ENCODE assay signal across 11 mouse cellular contexts in the genomic region with DNA sequence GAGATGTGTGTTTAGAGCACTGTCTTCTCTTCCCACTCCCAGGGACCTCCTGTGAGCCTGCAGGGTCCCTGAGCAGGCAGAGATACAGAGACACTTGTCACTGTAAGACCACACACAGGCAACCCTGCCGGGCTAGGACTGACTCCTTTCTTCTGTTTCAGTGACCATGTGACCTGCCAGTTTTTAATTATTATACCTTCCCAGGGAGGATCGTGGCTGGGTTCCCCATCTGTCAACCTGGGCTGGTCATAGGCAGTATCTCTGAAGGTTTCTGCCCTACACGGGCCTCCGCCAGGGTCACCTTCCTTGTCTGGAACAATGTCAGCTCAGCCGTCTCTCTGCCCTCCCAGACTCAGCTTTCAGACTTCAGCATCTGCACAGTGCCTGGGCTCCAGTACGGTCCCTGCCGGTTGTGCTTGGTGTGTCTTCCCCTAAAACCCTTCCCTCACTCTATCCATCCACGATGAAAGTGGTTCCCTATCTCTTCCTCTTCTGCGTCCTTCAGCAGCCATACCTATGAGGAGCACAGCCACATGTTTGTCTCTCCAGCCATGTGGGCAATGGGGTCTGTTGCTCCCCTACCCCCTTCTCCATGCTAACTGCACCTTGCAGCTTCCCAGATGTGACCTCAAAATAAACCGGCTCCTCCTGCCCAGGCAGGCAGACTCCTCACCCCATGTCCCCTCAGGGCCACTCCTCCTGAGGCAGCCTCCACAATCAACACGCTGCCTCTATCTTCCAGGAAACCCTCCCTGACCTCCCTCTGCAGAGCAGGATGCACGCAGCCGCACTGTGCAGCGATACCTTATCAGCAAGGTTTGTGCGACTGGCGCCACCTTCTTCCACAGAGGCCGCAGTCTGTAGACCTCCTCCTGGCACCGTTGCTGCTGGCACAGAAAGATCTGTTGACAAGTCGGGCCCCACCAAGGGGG. TPM values are rescaled to one million over a fixed set of nuclear protein-coding genes. Genes with fewer than 3 reads are reported as not detected.
A peak's percentile ranks its signal among the peaks of the same experiment; 100 is the strongest.
DNase-seq lines count a peak whose midpoint lies in the region; ATAC-seq lines count a peak whose summit lies in the region.
"Had no signal": no experiment of that assay in that cellular context is flagged by ENCODE, and none has a peak within 500 bp of the region (broad histone marks: within the 10 kb centered on the region; RNA-seq: fewer than 3 reads in every experiment).

No protein-coding gene starts in this region.

- ATAC-seq in neural tube, embryonic 13.5 days (ENCODE audit: low read depth) = no peak
- peak; percentile 45; the same call in 1 of the 2 replicates for ATAC-seq in heart, embryonic 13.5 days (ENCODE audit: extremely low read depth, insufficient number of reproducible peaks, low FRiP score, low TSS enrichment)
- peak; percentile 92 for ATAC-seq in liver, embryonic 12.5 days

- 0 out of 2 replicates have a peak overlapping the region, but pooled peaks have one; percentile 3 for H3K9ac ChIP-seq in neural tube, embryonic 13.5 days
- peak overlapping the region; percentile 28; the same call in 1 of the 2 replicates for H3K9ac ChIP-seq in heart, embryonic 13.5 days
- peak overlapping the region; percentile 47 for H3K9ac ChIP-seq in liver, embryonic 12.5 days
- H3K9ac ChIP-seq: embryonic facial prominence, embryonic 15.5 days had no signal

- H3K27ac ChIP-seq in neural tube, embryonic 13.5 days (replicated peaks) = peak overlapping the region; percentile 95
- H3K27ac ChIP-seq in heart, embryonic 13.5 days (replicated peaks) = peak overlapping the region; percentile 62
- peak overlapping the region; percentile 63 for H3K27ac ChIP-seq in liver, embryonic 12.5 days
- H3K27ac ChIP-seq: embryonic facial prominence, embryonic 15.5 days had no signal

- 0 out of 2 replicates have a peak, but pooled peaks cover 2% of the 10 kb centered on the region for H3K27me3 ChIP-seq in neural tube, embryonic 13.5 days
- H3K27me3 ChIP-seq in heart, embryonic 13.5 days (replicated peaks) = peaks cover 81% of the 10 kb centered on the region
- H3K27me3 ChIP-seq in liver, embryonic 12.5 days (replicated peaks) = peaks cover 79% of the 10 kb centered on the region

- H3K36me3 ChIP-seq in neural tube, embryonic 13.5 days = no peaks in the 10 kb centered on the region
- H3K36me3 ChIP-seq in heart, embryonic 13.5 days = no peaks in the 10 kb centered on the region
- H3K36me3 ChIP-seq in liver, embryonic 12.5 days = no peaks in the 10 kb centered on the region
- H3K36me3 ChIP-seq: embryonic facial prominence, embryonic 15.5 days had no signal

- H3K4me1 ChIP-seq in neural tube, embryonic 13.5 days (replicated peaks) = peaks cover 70% of the 10 kb centered on the region
- peaks cover 35% of the 10 kb centered on the region for H3K4me1 ChIP-seq in heart, embryonic 13.5 days
- H3K4me1 ChIP-seq in liver, embryonic 12.5 days = peaks cover 50% of the 10 kb centered on the region

- H3K4me2 ChIP-seq in neural tube, embryonic 13.5 days = no peak overlapping the region
- peak overlapping the region; percentile 51 for H3K4me2 ChIP-seq in heart, embryonic 13.5 days
- peak overlapping the region; percentile 61 for H3K4me2 ChIP-seq in liver, embryonic 12.5 days
- H3K4me2 ChIP-seq: embryonic facial prominence, embryonic 15.5 days had no signal

- DNase-seq in neural tube, embryonic 10.5 days (ENCODE audit: extremely low spot score, low spot score) = no peak
- peak; percentile 44 to 66 for DNase-seq in thymus, postnatal 36 days
- DNase-seq in frontal cortex, postnatal 14 days (ENCODE audit: low spot score in 2 of 2) = no peak
- DNase-seq in right cerebral cortex, adult 2 months (ENCODE audit: low spot score in 2 of 2) = no peak
- DNase-seq in adrenal gland, adult 18-20 months (ENCODE audit: low spot score in 2 of 2) = no peak
- DNase-seq: kidney, postnatal 36 days had no signal

- 59% methylated on average over 19 of the region's 19 CpGs for WGBS in neural tube, embryonic 13.5 days
- 12% methylated on average over 19 of the region's 19 CpGs for WGBS in heart, embryonic 13.5 days
- 12% methylated on average over 19 of the region's 19 CpGs for WGBS in liver, embryonic 12.5 days (ENCODE audit: insufficient replicate concordance)

- H3K9me3 ChIP-seq in neural tube, embryonic 13.5 days = no peaks in the 10 kb centered on the region
- no peaks in the 10 kb centered on the region for H3K9me3 ChIP-seq in heart, embryonic 13.5 days
- H3K9me3 ChIP-seq in liver, embryonic 12.5 days (replicated peaks) = no peaks in the 10 kb centered on the region
- H3K9me3 ChIP-seq: embryonic facial prominence, embryonic 15.5 days had no signal

- no peak overlapping the region for H3K4me3 ChIP-seq in neural tube, embryonic 13.5 days
- peak overlapping the region; percentile 10; the same call in 1 of the 2 replicates for H3K4me3 ChIP-seq in heart, embryonic 13.5 days
- peak overlapping the region; percentile 9 for H3K4me3 ChIP-seq in liver, embryonic 12.5 days
- H3K4me3 ChIP-seq: embryonic facial prominence, embryonic 15.5 days; myocyte had no signal

RNA-seq across cellular contexts. Expression of a gene that starts 36.9 kb away (rescaled TPM):
- polyA plus RNA-seq in neural tube, embryonic 13.5 days (2015; fragmentation: Nextera tagmentation; extraction: Ambion mirVana) = 21.2 and 22.2 TPM in 2 replicates
- 4.2 and 4.8 TPM in 2 replicates for polyA plus RNA-seq in heart, embryonic 13.5 days (2015; fragmentation: Nextera tagmentation; extraction: Ambion mirVana)
- polyA plus RNA-seq in liver, embryonic 12.5 days (2016; fragmentation: Nextera tagmentation; extraction: Ambion mirVana) = 7.7 and 8.0 TPM in 2 replicates
- 10 to 100 TPM; 10.5 to 28.9 TPM for total RNA-seq in adrenal gland, adult 18-20 months (2021)

RNA-seq across cellular contexts. Expression of a gene that starts 39.5 kb away (rescaled TPM):
- 15.6 and 17.1 TPM in 2 replicates for polyA plus RNA-seq in neural tube, embryonic 13.5 days (2015; fragmentation: Nextera tagmentation; extraction: Ambion mirVana)
- 14.3 and 15.4 TPM in 2 replicates for polyA plus RNA-seq in heart, embryonic 13.5 days (2015; fragmentation: Nextera tagmentation; extraction: Ambion mirVana)
- 10.8 and 11.3 TPM in 2 replicates for polyA plus RNA-seq in liver, embryonic 12.5 days (2016; fragmentation: Nextera tagmentation; extraction: Ambion mirVana)
- 10 to 100 TPM; 42.0 to 76.0 TPM for total RNA-seq in adrenal gland, adult 18-20 months (2021)

Comparison
In these comparisons a context has a peak if more than half of its experiments do, and no peak if none do; other contexts are left out.
1. DNase-seq: peak in thymus, postnatal 36 days (2 of 2); none in neural tube, embryonic 10.5 days (single experiment), frontal cortex, postnatal 14 days (0 of 2), right cerebral cortex, adult 2 months (0 of 2) and adrenal gland, adult 18-20 months (0 of 2).
2. Peak in every context shown above with its lines, with median percentiles within 50 percentile points of each other: H3K27ac ChIP-seq and H3K9ac ChIP-seq.